Mouse (Mus musculus): ENCODE data around the gene Lsm14a. TPM values are rescaled to one million over a fixed set of nuclear protein-coding genes. Genes with fewer than 3 reads are reported as not detected.
A peak's percentile ranks its signal among the peaks of the same experiment; 100 is the strongest.

The Lsm14a gene
- polyA plus RNA-seq (2012; rRNA removed), result 11.4 and 25.3 TPM in 2 replicates

GRCm38 (mm10) chr7:34393215-34393614, at the start of gene Lsm14a:
Lsm14a (minus strand) TSS chr7:34393315.
- no peaks in the 10 kb centered on the region for H3K36me3 ChIP-seq (ENCODE audit: control insufficient read depth, insufficient read depth, low read length)
- no peak for TF ChIP-seq POLR2A (IDR thresholded peaks at IDR 0.05; ENCODE audit: low read depth, low read length)
- TF ChIP-seq CTCF (IDR thresholded peaks at IDR 0.05; ENCODE audit: extremely low read depth, insufficient read length, insufficient replicate concordance, low read depth, low read length), result no peak
- peaks cover 6% of the 10 kb centered on the region for H3K4me1 ChIP-seq (ENCODE audit: control insufficient read depth, insufficient read depth, insufficient read length, low read length)
- no peak within 1 kb of the TSS for H3K27ac ChIP-seq (ENCODE audit: insufficient read depth, low read depth, low read length)
- H3K27me3 ChIP-seq (ENCODE audit: control insufficient read depth, insufficient read depth, low read length), result no peaks in the 10 kb centered on the region
- no peak within 1 kb of the TSS for H3K4me3 ChIP-seq (ENCODE audit: low read depth, low read length)

GRCm38 (mm10) chr7:34438903-34439302, 45.8 kb upstream of the Lsm14a start:
- Histone ChIP-seq H3K27me3 (ENCODE audit: control insufficient read depth, insufficient read depth, low read length) (no peaks in the 10 kb centered on the region), H3K27ac (ENCODE audit: insufficient read depth, low read depth, low read length) (no peak overlapping the region), H3K4me1 (ENCODE audit: control insufficient read depth, insufficient read depth, insufficient read length, low read length) (no peaks in the 10 kb centered on the region), H3K4me3 (ENCODE audit: low read depth, low read length) (no peak overlapping the region), H3K36me3 (ENCODE audit: control insufficient read depth, insufficient read depth, low read length) (no peaks in the 10 kb centered on the region)
- no peak for TF ChIP-seq POLR2A (IDR thresholded peaks at IDR 0.05; ENCODE audit: low read depth, low read length)
- TF ChIP-seq CTCF (IDR thresholded peaks at IDR 0.05; ENCODE audit: extremely low read depth, insufficient read length, insufficient replicate concordance, low read depth, low read length), result no peak
- 35% methylated on average over 6 of the region's 6 CpGs for WGBS

GRCm38 (mm10) chr7:34433597-34433996, 40.5 kb upstream of the Lsm14a start:
- TF ChIP-seq POLR2A (IDR thresholded peaks at IDR 0.05; ENCODE audit: low read depth, low read length) (no peak), CTCF (IDR thresholded peaks at IDR 0.05; ENCODE audit: extremely low read depth, insufficient read length, insufficient replicate concordance, low read depth, low read length) (no peak)
- H3K27ac ChIP-seq (ENCODE audit: insufficient read depth, low read depth, low read length), result no peak overlapping the region
- 78% methylated on average over 1 of the region's 1 CpGs for WGBS

GRCm38 (mm10) chr7:34421201-34421600, 28.1 kb upstream of the Lsm14a start:
- H3K4me3 ChIP-seq (ENCODE audit: low read depth, low read length), result no peak overlapping the region
- H3K27ac ChIP-seq (ENCODE audit: insufficient read depth, low read depth, low read length), result no peak overlapping the region
- H3K36me3 ChIP-seq (ENCODE audit: control insufficient read depth, insufficient read depth, low read length), result no peaks in the 10 kb centered on the region
- TF ChIP-seq CTCF (IDR thresholded peaks at IDR 0.05; ENCODE audit: extremely low read depth, insufficient read length, insufficient replicate concordance, low read depth, low read length) (no peak), POLR2A (IDR thresholded peaks at IDR 0.05; ENCODE audit: low read depth, low read length) (no peak)
- no peaks in the 10 kb centered on the region for H3K27me3 ChIP-seq (ENCODE audit: control insufficient read depth, insufficient read depth, low read length)
- WGBS, result 69% methylated on average over 2 of the region's 2 CpGs
- no peaks in the 10 kb centered on the region for H3K4me1 ChIP-seq (ENCODE audit: control insufficient read depth, insufficient read depth, insufficient read length, low read length)

More at GRCm38 (mm10) chr7:34433597-34433996, 40.5 kb upstream of the Lsm14a start:
- no peaks in the 10 kb centered on the region for H3K4me1 ChIP-seq (ENCODE audit: control insufficient read depth, insufficient read depth, insufficient read length, low read length)
- no peaks in the 10 kb centered on the region for H3K27me3 ChIP-seq (ENCODE audit: control insufficient read depth, insufficient read depth, low read length)
- H3K4me3 ChIP-seq (ENCODE audit: low read depth, low read length), result no peak overlapping the region
- H3K36me3 ChIP-seq (ENCODE audit: control insufficient read depth, insufficient read depth, low read length), result no peaks in the 10 kb centered on the region

- H3K27ac ChIP-seq (ENCODE audit: insufficient read depth, low read depth, low read length), result no peak overlapping the region
- no peaks in the 10 kb centered on the region for H3K4me1 ChIP-seq (ENCODE audit: control insufficient read depth, insufficient read depth, insufficient read length, low read length)
- no peak overlapping the region for H3K4me3 ChIP-seq (ENCODE audit: low read depth, low read length)
- H3K27me3 ChIP-seq (ENCODE audit: control insufficient read depth, insufficient read depth, low read length), result no peaks in the 10 kb centered on the region
- no peak for TF ChIP-seq POLR2A (IDR thresholded peaks at IDR 0.05; ENCODE audit: low read depth, low read length)
- TF ChIP-seq CTCF (IDR thresholded peaks at IDR 0.05; ENCODE audit: extremely low read depth, insufficient read length, insufficient replicate concordance, low read depth, low read length), result no peak
- WGBS, result 9% methylated on average over 8 of the region's 8 CpGs
- no peaks in the 10 kb centered on the region for H3K36me3 ChIP-seq (ENCODE audit: control insufficient read depth, insufficient read depth, low read length)
Observed at GRCm38 (mm10) chr7:34407492-34407891, 14.4 kb upstream of the Lsm14a start.

- H3K4me1 ChIP-seq (ENCODE audit: control insufficient read depth, insufficient read depth, insufficient read length, low read length), result no peaks in the 10 kb centered on the region
- no peak overlapping the region for H3K4me3 ChIP-seq (ENCODE audit: low read depth, low read length)
- H3K27me3 ChIP-seq (ENCODE audit: control insufficient read depth, insufficient read depth, low read length), result no peaks in the 10 kb centered on the region
- no peaks in the 10 kb centered on the region for H3K36me3 ChIP-seq (ENCODE audit: control insufficient read depth, insufficient read depth, low read length)
- no peak for TF ChIP-seq POLR2A (IDR thresholded peaks at IDR 0.05; ENCODE audit: low read depth, low read length)
- TF ChIP-seq CTCF (IDR thresholded peaks at IDR 0.05; ENCODE audit: extremely low read depth, insufficient read length, insufficient replicate concordance, low read depth, low read length), result no peak
- no peak overlapping the region for H3K27ac ChIP-seq (ENCODE audit: insufficient read depth, low read depth, low read length)
- 61% methylated on average over 11 of the region's 11 CpGs for WGBS
Observed at GRCm38 (mm10) chr7:34403876-34404275, 10.8 kb upstream of the Lsm14a start.

- no peak overlapping the region for H3K4me3 ChIP-seq (ENCODE audit: low read depth, low read length)
- no peaks in the 10 kb centered on the region for H3K27me3 ChIP-seq (ENCODE audit: control insufficient read depth, insufficient read depth, low read length)
- no peak overlapping the region for H3K27ac ChIP-seq (ENCODE audit: insufficient read depth, low read depth, low read length)
- TF ChIP-seq CTCF (IDR thresholded peaks at IDR 0.05; ENCODE audit: extremely low read depth, insufficient read length, insufficient replicate concordance, low read depth, low read length) (peak; percentile 14; the same call in 1 of the 2 replicates), POLR2A (IDR thresholded peaks at IDR 0.05; ENCODE audit: low read depth, low read length) (no peak)
- WGBS, result 48% methylated on average over 4 of the region's 4 CpGs
- no peaks in the 10 kb centered on the region for H3K4me1 ChIP-seq (ENCODE audit: control insufficient read depth, insufficient read depth, insufficient read length, low read length)
- H3K36me3 ChIP-seq (ENCODE audit: control insufficient read depth, insufficient read depth, low read length), result no peaks in the 10 kb centered on the region
Observed at GRCm38 (mm10) chr7:34400070-34400469, 7.0 kb upstream of the Lsm14a start.
